Mouse (Mus musculus) embryonic facial prominence, embryonic 12.5 days (tissue): Measurements from ENCODE around the gene Pde9a. TPM values are rescaled to one million over a fixed set of nuclear protein-coding genes. Genes with fewer than 3 reads are reported as not detected.

ENCODE experiments used
- ATAC-seq: fragments of 200-750 bp; cut with Nextera tagmentation; 2 replicates; pipeline ENCODE4 v1.8.0; 2017; ENCODE audit not compliant: insufficient number of reproducible peaks, insufficient read depth, low FRiP score, low TSS enrichment
- H3K27ac ChIP-seq: fragments of 300-500 bp; sonication (generic); 2 replicates; pipeline ENCODE4 v1.5.1; 2016; ENCODE audit warnings: mild to moderate bottlenecking
- H3K27me3 ChIP-seq: fragments of 300-500 bp; sonication (generic); 2 replicates; pipeline ENCODE4 v1.6.1; 2016; ENCODE audit warnings: mild to moderate bottlenecking, moderate library complexity
- H3K36me3 ChIP-seq: fragments of 300-500 bp; sonication (generic); 2 replicates; pipeline ENCODE4 v1.6.1; 2016; ENCODE audit warnings: mild to moderate bottlenecking
- H3K4me1 ChIP-seq: fragments of 300-500 bp; sonication (generic); 2 replicates; pipeline ENCODE4 v1.6.1; 2016
- H3K4me2 ChIP-seq: fragments of 300-500 bp; sonication (generic); replicated peaks from 2 replicates; pipeline ENCODE4 v1.6.1; 2016; ENCODE audit warnings: mild to moderate bottlenecking, moderate library complexity
- H3K4me3 ChIP-seq: fragments of 300-500 bp; sonication (generic); 2 replicates; pipeline ENCODE4 v1.5.1; 2016; ENCODE audit warnings: mild to moderate bottlenecking
- H3K9ac ChIP-seq: fragments of 300-500 bp; sonication (generic); 2 replicates; pipeline ENCODE4 v1.6.1; 2016; ENCODE audit warnings: mild to moderate bottlenecking, moderate library complexity
- H3K9me3 ChIP-seq: fragments of 300-500 bp; sonication (generic); 2 replicates; pipeline ENCODE4 v1.6.1; 2016; ENCODE audit warnings: mild to moderate bottlenecking, moderate library complexity
- WGBS: fragments of 180-500 bp; shearing (Covaris S2); methylation state at CpG from one replicate; pipeline ENCODE4 v1.1.7; 2016; 5-methylcytosine and 5-hydroxymethylcytosine counted together
- polyA plus RNA-seq: library from polyadenylated mRNA; unstranded; fragments of >200 nt; fragmentation: Nextera tagmentation; extraction: Ambion mirVana; gene quantifications from 2 replicates; pipeline ENCODE4 v1.2.1, GENCODE M21; 2016

Gene Pde9a
- polyA plus RNA-seq, 1 experiment from 2014 or later = 25.5 TPM

DNA sequence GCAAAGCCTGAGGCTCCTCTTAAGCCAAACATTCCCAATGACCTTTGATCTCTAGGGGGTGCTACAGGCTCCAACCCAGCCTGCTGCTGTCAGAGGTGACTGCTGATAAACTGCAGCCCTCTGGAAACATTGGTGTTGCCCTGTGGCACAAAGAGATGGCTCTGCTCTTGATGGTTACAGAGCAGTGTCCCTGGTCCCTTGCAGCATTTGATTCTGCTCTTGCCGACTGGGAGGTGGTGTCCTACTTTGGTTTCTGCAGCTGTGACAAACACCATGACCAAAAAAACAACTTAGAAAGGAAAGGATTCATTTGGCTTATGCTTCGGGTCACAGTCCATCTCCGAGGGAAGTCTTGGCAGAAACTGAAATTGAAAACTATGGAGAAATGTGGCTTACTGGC lies 5.5 kb downstream of the Pde9a start:
- Histone ChIP-seq H3K36me3 (no peaks in the 10 kb centered on the region), H3K27ac (no peak overlapping the region), H3K27me3 (no peaks in the 10 kb centered on the region), H3K4me2 (no peak overlapping the region), H3K9me3 (no peaks in the 10 kb centered on the region), H3K9ac (no peak overlapping the region), H3K4me3 (no peak overlapping the region), H3K4me1 (peaks cover 22% of the 10 kb centered on the region; the same call in 1 of the 2 replicates)
- WGBS = 58% methylated on average over 3 of the region's 3 CpGs
- no peak for ATAC-seq

DNA sequence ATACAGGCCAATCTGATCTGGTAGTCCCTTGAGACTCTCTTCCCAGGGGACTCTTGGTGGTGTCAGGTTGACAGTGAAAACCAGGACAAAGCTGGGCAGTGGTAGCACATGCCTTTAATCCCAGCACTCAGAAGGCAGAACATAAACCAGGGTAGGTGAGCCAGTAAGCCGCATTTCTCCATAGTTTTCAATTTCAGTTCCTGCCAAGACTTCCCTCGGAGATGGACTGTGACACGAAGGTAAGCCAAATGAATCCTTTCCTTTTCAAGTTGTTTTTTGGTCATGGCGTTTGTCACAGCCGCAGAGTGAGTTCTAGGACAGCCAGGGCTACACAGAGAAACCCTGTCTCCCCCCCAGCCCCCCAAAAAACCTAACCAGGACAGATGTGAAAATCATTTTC lies 6.0 kb downstream of the Pde9a start:
- peaks cover 22% of the 10 kb centered on the region; the same call in 1 of the 2 replicates for H3K4me1 ChIP-seq
- no peak for ATAC-seq
- no peak overlapping the region for H3K9ac ChIP-seq
- H3K27ac ChIP-seq = no peak overlapping the region
- H3K36me3 ChIP-seq = no peaks in the 10 kb centered on the region
- H3K4me2 ChIP-seq = no peak overlapping the region
- 79% methylated on average over 5 of the region's 5 CpGs for WGBS
- no peaks in the 10 kb centered on the region for H3K9me3 ChIP-seq
- H3K4me3 ChIP-seq = no peak overlapping the region
- H3K27me3 ChIP-seq = no peaks in the 10 kb centered on the region

DNA sequence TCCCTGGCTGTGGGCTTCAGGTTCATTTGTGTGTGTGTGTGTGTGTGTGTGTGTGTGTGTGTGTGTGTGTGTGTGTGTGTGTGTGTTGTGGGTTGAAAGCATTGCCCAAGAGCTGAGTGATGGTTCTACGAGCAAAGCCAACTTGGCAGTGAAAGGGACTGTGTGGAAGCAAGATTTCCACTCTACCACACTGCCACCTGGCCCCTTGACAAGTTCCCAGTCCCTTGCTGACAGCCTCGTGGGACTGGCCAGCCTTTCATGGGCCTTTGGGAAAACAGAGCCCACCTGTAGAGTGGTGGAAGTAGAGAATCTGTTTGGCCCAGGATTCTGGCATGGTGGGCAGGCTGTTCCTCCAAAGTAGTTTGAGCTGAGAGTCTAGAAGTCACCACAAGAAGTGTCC lies 7.8 kb downstream of the Pde9a start:
- Histone ChIP-seq H3K27ac (no peak overlapping the region), H3K4me2 (no peak overlapping the region), H3K9ac (no peak overlapping the region), H3K27me3 (no peaks in the 10 kb centered on the region), H3K4me1 (peaks cover 10% of the 10 kb centered on the region; the same call in 1 of the 2 replicates), H3K36me3 (no peaks in the 10 kb centered on the region), H3K4me3 (no peak overlapping the region), H3K9me3 (no peaks in the 10 kb centered on the region)
- 76% methylated on average over 2 of the region's 2 CpGs for WGBS
- no peak for ATAC-seq

DNA sequence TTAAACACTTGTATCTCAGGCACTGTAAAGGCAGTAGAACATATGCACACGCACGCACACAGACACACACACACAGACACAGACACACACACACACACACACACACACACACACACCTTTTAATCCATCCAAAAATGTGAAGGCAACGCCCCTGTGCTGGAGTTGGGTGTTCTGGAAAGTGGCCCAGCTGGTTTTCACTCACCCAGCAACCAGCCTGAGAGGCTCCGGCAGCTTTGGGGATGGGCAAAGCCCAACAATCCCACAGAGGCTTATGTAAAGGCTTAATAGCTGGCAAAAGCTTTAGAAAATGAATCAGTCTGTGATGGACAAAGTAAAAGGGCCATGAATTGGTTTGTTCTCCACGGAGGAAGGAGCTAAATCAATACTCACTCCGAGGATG lies 14.3 kb downstream of the Pde9a start:
- no peak for ATAC-seq
- no peak overlapping the region for H3K9ac ChIP-seq
- H3K4me2 ChIP-seq = no peak overlapping the region
- 80% methylated on average over 6 of the region's 6 CpGs for WGBS
- no peaks in the 10 kb centered on the region for H3K36me3 ChIP-seq
- no peak overlapping the region for H3K27ac ChIP-seq
- no peak overlapping the region for H3K4me3 ChIP-seq
- no peaks in the 10 kb centered on the region for H3K9me3 ChIP-seq
- H3K4me1 ChIP-seq = peaks cover 16% of the 10 kb centered on the region
- no peaks in the 10 kb centered on the region for H3K27me3 ChIP-seq

DNA sequence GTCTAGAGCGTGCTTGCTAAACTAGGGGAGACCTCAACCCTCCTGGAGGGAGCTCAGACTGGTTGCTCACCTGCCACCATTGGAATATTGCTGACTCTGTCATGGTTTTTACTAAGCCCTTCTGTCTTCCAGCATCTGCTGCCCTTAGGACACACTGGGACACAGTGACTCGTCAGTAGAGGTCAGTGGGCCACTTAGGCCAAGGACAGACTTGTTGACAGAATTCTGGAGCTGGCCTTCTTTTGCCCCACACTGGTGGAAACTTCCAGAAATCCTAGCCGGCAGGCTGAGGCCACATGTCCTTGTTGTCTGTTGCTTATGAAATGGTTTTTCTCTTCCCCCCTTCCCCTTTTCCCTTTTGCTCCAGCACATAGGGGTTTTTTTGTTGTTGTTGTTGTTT lies 15.2 kb downstream of the Pde9a start:
- H3K4me2 ChIP-seq = no peak overlapping the region
- no peaks in the 10 kb centered on the region for H3K27me3 ChIP-seq
- no peak overlapping the region for H3K9ac ChIP-seq
- 84% methylated on average over 3 of the region's 3 CpGs for WGBS
- no peaks in the 10 kb centered on the region for H3K36me3 ChIP-seq
- no peaks in the 10 kb centered on the region for H3K9me3 ChIP-seq
- no peak overlapping the region for H3K4me3 ChIP-seq
- no peak overlapping the region for H3K27ac ChIP-seq
- H3K4me1 ChIP-seq = peaks cover 17% of the 10 kb centered on the region
- ATAC-seq = no peak

DNA sequence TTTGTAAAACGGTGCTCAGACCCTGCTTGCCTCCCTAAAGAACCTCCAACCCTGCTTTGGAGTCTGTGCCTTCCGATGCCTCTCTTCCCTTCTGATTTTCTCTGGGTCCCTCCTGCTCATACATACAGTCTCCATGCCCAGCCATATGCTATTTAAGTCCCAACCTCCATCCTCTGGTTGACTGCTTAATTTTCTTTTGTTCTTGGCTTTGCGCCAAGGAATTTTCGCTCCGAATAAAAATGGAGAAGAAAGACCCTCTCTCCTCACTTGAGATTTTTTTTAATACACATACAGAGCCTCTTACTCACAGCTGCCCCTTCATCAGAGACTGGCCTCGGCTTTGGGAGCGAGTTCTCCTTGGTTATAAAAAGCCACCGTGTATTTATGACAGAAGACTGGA lies 16.7 kb downstream of the Pde9a start:
- Histone ChIP-seq H3K9me3 (no peaks in the 10 kb centered on the region), H3K27ac (peak overlapping the region; percentile 65), H3K9ac (no peak overlapping the region), H3K4me1 (peaks cover 24% of the 10 kb centered on the region), H3K36me3 (no peaks in the 10 kb centered on the region), H3K4me3 (no peak overlapping the region), H3K4me2 (no peak overlapping the region), H3K27me3 (no peaks in the 10 kb centered on the region)
- WGBS = 64% methylated on average over 8 of the region's 8 CpGs
- ATAC-seq = no peak

DNA sequence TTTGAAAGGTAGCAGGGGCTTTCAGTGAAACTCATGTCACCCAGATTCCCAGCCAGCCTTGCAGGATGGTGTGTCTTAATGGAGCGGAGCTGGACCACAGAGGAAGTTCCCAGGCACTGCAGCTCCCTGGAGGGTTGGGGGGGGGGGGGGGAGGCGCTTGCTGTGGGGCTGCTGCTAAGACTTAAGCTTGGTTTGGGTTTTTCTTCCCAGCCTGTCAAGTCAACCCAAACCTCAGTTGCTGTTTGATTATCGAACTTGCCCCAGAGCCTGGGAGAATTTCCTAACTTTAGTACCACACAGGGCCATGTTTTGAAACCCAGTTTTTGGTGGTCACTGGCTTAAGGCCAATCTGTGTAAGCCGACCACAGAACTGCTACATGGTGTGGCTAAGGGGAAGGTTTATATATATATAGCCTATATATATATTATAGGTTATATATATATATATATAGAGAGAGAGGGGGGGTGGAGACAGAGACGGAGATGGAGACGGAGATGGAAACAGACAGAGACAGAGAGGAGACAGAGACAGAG lies 19.8 kb downstream of the Pde9a start:
- Histone ChIP-seq H3K27me3 (no peaks in the 10 kb centered on the region), H3K27ac (no peak overlapping the region), H3K9me3 (no peaks in the 10 kb centered on the region), H3K9ac (no peak overlapping the region), H3K4me3 (no peak overlapping the region), H3K4me1 (peaks cover 40% of the 10 kb centered on the region), H3K4me2 (no peak overlapping the region), H3K36me3 (no peaks in the 10 kb centered on the region)
- ATAC-seq = no peak
- 64% methylated on average over 6 of the region's 6 CpGs for WGBS

DNA sequence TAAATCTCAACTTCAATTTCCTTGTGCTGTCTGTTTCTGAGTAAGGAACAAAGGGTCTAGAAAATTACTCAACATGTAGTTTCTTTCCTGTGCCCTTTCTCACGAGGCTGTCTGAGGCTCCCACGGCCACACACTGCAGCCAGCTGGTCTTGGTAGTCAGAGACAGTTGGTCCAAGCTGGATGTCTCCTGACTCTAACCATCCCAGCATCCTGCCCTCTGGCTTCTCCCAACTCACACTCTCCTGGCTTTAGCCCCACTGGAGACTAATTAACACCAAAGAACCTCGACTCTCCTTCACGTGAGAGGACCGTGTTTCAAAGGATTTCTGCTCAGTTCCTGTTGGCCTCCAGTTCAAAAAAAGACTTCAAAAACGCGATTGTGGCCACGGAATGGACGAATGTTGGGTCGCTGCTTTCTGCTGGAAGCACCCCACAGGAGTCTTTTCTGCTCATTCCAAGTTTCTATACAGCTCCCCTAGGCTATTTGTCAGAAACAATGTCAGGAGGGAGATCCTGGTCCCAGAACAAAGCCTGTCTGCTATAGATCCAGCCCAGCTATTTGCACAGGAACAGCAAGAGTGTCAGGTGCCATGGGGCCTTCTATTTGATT lies 23.8 kb downstream of the Pde9a start:
- Histone ChIP-seq H3K36me3 (0 out of 2 replicates have a peak, but pooled peaks cover 5% of the 10 kb centered on the region), H3K4me3 (no peak overlapping the region), H3K4me2 (no peak overlapping the region), H3K27ac (peak overlapping the region; percentile 8; the same call in 1 of the 2 replicates), H3K4me1 (peaks cover 29% of the 10 kb centered on the region), H3K9ac (no peak overlapping the region), H3K27me3 (no peaks in the 10 kb centered on the region), H3K9me3 (no peaks in the 10 kb centered on the region)
- ATAC-seq = no peak
- WGBS = 19% methylated on average over 10 of the region's 10 CpGs

DNA sequence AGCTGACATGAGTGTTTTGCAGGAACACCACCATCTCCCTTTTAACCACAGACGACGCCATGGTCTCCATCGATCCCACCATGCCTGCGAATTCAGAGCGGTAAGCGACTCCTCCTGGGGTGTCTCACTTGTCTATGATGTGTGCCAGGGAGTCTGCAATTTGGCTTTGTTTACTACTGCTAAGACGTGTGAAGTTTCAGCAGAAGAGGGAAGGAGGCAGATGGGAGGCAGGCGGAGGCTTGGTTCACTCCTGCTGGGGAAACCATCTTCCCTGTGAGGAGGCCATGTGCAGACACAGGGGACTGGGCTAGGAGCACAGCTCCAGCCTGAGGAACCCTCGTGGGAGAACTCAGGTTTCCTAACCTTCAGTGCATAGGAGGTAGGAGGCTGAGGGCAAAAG lies 29.2 kb downstream of the Pde9a start:
- WGBS = 72% methylated on average over 9 of the region's 9 CpGs
- Histone ChIP-seq H3K36me3 (peaks cover 37% of the 10 kb centered on the region), H3K27me3 (no peaks in the 10 kb centered on the region), H3K9me3 (no peaks in the 10 kb centered on the region), H3K9ac (no peak overlapping the region), H3K4me1 (peaks cover 7% of the 10 kb centered on the region; the same call in 1 of the 2 replicates), H3K4me3 (no peak overlapping the region), H3K27ac (no peak overlapping the region), H3K4me2 (no peak overlapping the region)
- ATAC-seq = no peak

DNA sequence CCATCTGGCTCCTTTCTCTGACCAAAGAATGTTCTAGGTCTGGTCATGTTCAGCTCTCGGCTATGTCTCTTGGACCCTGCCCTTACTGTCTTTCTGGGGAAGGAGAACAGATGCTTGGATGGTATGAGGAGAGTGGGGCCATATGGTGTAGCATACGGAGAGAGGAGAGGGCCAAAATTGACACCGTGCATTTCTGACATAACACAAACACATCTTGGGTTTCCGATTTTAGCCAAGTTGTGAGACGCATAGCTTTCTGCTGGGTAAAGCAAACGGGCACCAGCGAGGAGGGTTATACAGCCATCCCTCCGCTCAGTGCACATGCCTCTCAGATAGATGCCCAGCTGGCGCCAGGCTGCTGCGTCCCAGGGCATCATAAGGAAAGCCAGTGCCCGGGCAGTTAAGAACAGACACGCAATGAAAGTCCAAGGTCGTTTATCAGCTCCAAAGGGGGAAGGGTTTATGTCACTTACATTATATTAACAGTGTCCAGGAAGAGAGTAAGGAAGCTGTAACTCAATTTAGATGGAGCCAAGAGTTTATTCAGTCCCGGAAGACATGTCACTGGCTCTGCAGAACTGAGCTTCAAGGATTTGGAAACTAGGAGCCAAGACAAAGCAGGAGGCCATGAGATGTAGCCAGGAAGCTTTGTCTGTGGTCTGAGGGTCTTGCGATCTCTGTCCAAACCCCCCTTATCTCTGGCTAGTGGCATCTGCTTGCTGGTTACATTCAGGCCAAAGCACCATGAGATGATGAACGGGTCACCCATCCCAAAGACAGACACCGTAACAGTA lies 33.0 kb downstream of the Pde9a start:
- Histone ChIP-seq H3K36me3 (peaks cover 37% of the 10 kb centered on the region), H3K9ac (no peak overlapping the region), H3K4me3 (no peak overlapping the region), H3K27ac (no peak overlapping the region), H3K4me1 (0 out of 2 replicates have a peak, but pooled peaks cover 3% of the 10 kb centered on the region), H3K4me2 (no peak overlapping the region), H3K27me3 (no peaks in the 10 kb centered on the region), H3K9me3 (no peaks in the 10 kb centered on the region)
- 82% methylated on average over 17 of the region's 17 CpGs for WGBS
- ATAC-seq = no peak

DNA sequence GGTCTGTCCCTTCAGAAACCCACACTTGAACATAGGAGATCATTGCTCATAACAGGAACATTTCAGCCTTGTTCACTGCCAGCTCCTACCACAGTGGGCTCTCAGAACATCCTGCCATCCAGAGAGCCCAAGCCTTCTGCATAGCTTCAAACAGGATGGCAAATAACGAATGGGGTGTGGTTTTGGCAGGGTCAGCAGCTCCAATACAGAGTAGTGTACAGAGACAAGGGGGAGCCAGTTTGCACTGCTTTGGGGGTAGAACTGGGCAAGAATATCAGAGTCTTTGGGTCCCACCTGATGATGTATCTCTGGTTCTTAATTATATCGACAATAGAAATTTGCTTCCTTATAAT lies 33.6 kb downstream of the Pde9a start:
- 64% methylated on average over 2 of the region's 2 CpGs for WGBS

DNA sequence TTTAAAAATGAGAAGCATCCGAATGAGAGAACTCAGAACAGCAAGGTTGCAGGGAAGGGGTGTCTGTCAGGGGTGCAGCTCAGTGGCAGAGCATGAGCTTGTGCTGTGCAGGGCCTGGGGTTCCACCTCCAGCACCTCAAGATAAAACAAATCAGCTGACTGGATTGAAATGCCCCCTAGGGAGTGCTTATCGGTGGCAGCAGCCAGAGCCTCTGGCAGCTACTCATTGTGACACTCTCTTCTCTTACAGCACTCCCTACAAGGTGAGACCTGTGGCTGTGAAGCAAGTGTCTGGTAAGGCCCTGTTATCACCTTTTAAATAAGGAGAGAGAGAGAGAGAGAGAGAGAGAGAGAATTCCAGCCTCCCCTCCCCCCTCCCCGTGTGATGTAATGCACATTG lies 34.0 kb downstream of the Pde9a start:
- Histone ChIP-seq H3K9ac (no peak overlapping the region), H3K4me1 (0 out of 2 replicates have a peak, but pooled peaks cover 3% of the 10 kb centered on the region), H3K4me2 (no peak overlapping the region), H3K4me3 (no peak overlapping the region), H3K9me3 (no peaks in the 10 kb centered on the region), H3K36me3 (peaks cover 35% of the 10 kb centered on the region), H3K27me3 (no peaks in the 10 kb centered on the region), H3K27ac (no peak overlapping the region)
- 52% methylated on average over 3 of the region's 3 CpGs for WGBS
- ATAC-seq = no peak

More for the DNA sequence above, 33.6 kb downstream of the Pde9a start:
- Histone ChIP-seq H3K9ac (no peak overlapping the region), H3K4me2 (no peak overlapping the region), H3K4me1 (0 out of 2 replicates have a peak, but pooled peaks cover 3% of the 10 kb centered on the region), H3K27ac (no peak overlapping the region), H3K27me3 (no peaks in the 10 kb centered on the region), H3K36me3 (peaks cover 35% of the 10 kb centered on the region), H3K4me3 (no peak overlapping the region), H3K9me3 (no peaks in the 10 kb centered on the region)
- no peak for ATAC-seq
